Mouse (Mus musculus): ENCODE data around the gene Cdkn1c. TPM values are rescaled to one million over a fixed set of nuclear protein-coding genes. Genes with fewer than 3 reads are reported as not detected.

Cdkn1c gene
- polyA plus RNA-seq, 1 experiment from 2014 or later: 0.06 TPM

GRCm38 (mm10) chr7:143474811-143475210 lies 14.0 kb upstream of the Cdkn1c start:
- DNase-seq (ENCODE audit: low read depth, low spot score) (no peak), ATAC-seq (no peak)
- in situ Hi-C loops (cut with MboI; ENCODE audit: low pct_unique_long_range_greater_than_20kb): loop anchor here (25.0 kb wide), 1 partner anchor 488 kb away; no protein-coding TSS in a partner anchor
- no peak for TF ChIP-seq CTCF (IDR thresholded peaks at IDR 0.05)
- ChIA-PET CTCF (interaction anchor here (1.6 kb wide), 1 partner anchor 9 kb away, joined by 5 read pairs; no protein-coding TSS in a partner anchor), POLR2A (no interaction called here)
- no peaks in the 10 kb centered on the region for H3K27me3 ChIP-seq

- ATAC-seq (no peak), DNase-seq (ENCODE audit: low read depth, low spot score) (no peak)
- in situ Hi-C loops (cut with MboI; ENCODE audit: low pct_unique_long_range_greater_than_20kb): loop anchor here (25.0 kb wide), 1 partner anchor 486 kb away; no protein-coding TSS in a partner anchor
- CTCF ChIA-PET: interaction anchor here (0.9 to 1.1 kb wide), 3 partner anchors 275 to 323 kb away, joined by 3 read pairs; no protein-coding TSS in a partner anchor
- no peaks in the 10 kb centered on the region for H3K27me3 ChIP-seq
- TF ChIP-seq CTCF (IDR thresholded peaks at IDR 0.05): no peak
- POLR2A ChIA-PET: no interaction called here
These were observed 12.7 kb upstream of the Cdkn1c start, which contains the start of gene Slc22a18 for GRCm38 (mm10) chr7:143473347-143474101. Gene Slc22a18, plus strand, starts transcription at chr7:143473736.

GRCm38 (mm10) chr7:143469946-143470345 lies 9.1 kb upstream of the Cdkn1c start:
- no peaks in the 10 kb centered on the region for H3K27me3 ChIP-seq
- ChIA-PET CTCF (interaction anchor here (0.9 to 10.6 kb wide), 11 partner anchors 10 to 379 kb away, joined by 3 to 209 read pairs (median 3); no protein-coding TSS in a partner anchor), POLR2A (interaction anchor here (0.7 kb wide), 1 partner anchor 328 kb away, joined by 3 read pairs; no protein-coding TSS in a partner anchor)
- ATAC-seq: peak; percentile 48
- no peak for DNase-seq (ENCODE audit: low read depth, low spot score)
- in situ Hi-C loops (cut with MboI; ENCODE audit: low pct_unique_long_range_greater_than_20kb): loop anchor here (5.0 to 25.0 kb wide), 2 partner anchors 318 to 483 kb away; no protein-coding TSS in a partner anchor
- TF ChIP-seq CTCF (IDR thresholded peaks at IDR 0.05): peak; percentile 87

GRCm38 (mm10) chr7:143467714-143468113 lies 6.9 kb upstream of the Cdkn1c start:
- DNase-seq (ENCODE audit: low read depth, low spot score) (no peak), ATAC-seq (no peak)
- POLR2A ChIA-PET: no interaction called here
- in situ Hi-C loops (cut with MboI; ENCODE audit: low pct_unique_long_range_greater_than_20kb): loop anchor here (5.0 to 25.0 kb wide), 2 partner anchors 315 to 480 kb away; no protein-coding TSS in a partner anchor
- no peak for TF ChIP-seq CTCF (IDR thresholded peaks at IDR 0.05)
- no peaks in the 10 kb centered on the region for H3K27me3 ChIP-seq
- CTCF ChIA-PET: interaction anchor here (1.2 to 10.6 kb wide), 3 partner anchors 13 to 315 kb away, joined by 3 to 209 read pairs (median 6); no protein-coding TSS in a partner anchor

- no peak for TF ChIP-seq CTCF (IDR thresholded peaks at IDR 0.05)
- ChIA-PET POLR2A (interaction anchor here (1.2 kb wide), 1 partner anchor 312 kb away, joined by 8 read pairs; no protein-coding TSS in a partner anchor), CTCF (interaction anchor here (0.6 to 10.6 kb wide), 23 partner anchors 8 to 391 kb away, joined by 3 to 209 read pairs (median 3); partner anchors contain the start of gene Trpm5)
- in situ Hi-C loops (cut with MboI; ENCODE audit: low pct_unique_long_range_greater_than_20kb): loop anchor here (5.0 to 25.0 kb wide), 2 partner anchors 314 to 479 kb away; no protein-coding TSS in a partner anchor
- no peak for DNase-seq (ENCODE audit: low read depth, low spot score)
- ATAC-seq: no peak
- no peaks in the 10 kb centered on the region for H3K27me3 ChIP-seq
These were observed 5.3 kb upstream of the Cdkn1c start for GRCm38 (mm10) chr7:143466099-143466677.

GRCm38 (mm10) chr7:143464811-143465560 lies 4.1 kb upstream of the Cdkn1c start:
- no peaks in the 10 kb centered on the region for H3K27me3 ChIP-seq
- ChIA-PET POLR2A (no interaction called here), CTCF (interaction anchor here (1.0 to 10.6 kb wide), 3 partner anchors 16 to 312 kb away, joined by 3 to 209 read pairs (median 4); no protein-coding TSS in a partner anchor)
- in situ Hi-C loops (cut with MboI; ENCODE audit: low pct_unique_long_range_greater_than_20kb): loop anchor here (5.0 to 25.0 kb wide), 2 partner anchors 313 to 478 kb away; no protein-coding TSS in a partner anchor
- no peak for DNase-seq (ENCODE audit: low read depth, low spot score)
- ATAC-seq: no peak
- TF ChIP-seq CTCF (IDR thresholded peaks at IDR 0.05): no peak

- DNase-seq (ENCODE audit: low read depth, low spot score) (no peak), ATAC-seq (no peak)
- in situ Hi-C loops (cut with MboI; ENCODE audit: low pct_unique_long_range_greater_than_20kb): loop anchor here (25.0 kb wide), 1 partner anchor 477 kb away; no protein-coding TSS in a partner anchor
- POLR2A ChIA-PET: no interaction called here
- H3K27me3 ChIP-seq: no peaks in the 10 kb centered on the region
- no peak for TF ChIP-seq CTCF (IDR thresholded peaks at IDR 0.05)
- CTCF ChIA-PET: interaction anchor here (0.9 to 10.6 kb wide), 6 partner anchors 13 to 311 kb away, joined by 3 to 209 read pairs (median 3); no protein-coding TSS in a partner anchor
These were observed 3.1 kb upstream of the Cdkn1c start for GRCm38 (mm10) chr7:143463865-143464415.

GRCm38 (mm10) chr7:143462516-143462915 lies 1.7 kb upstream of the Cdkn1c start:
- POLR2A ChIA-PET: no interaction called here
- CTCF ChIA-PET: interaction anchor here (10.6 kb wide), 1 partner anchor 309 kb away, joined by 209 read pairs; no protein-coding TSS in a partner anchor

GRCm38 (mm10) chr7:143461920-143462319 lies 1.1 kb upstream of the Cdkn1c start:
- no peak for TF ChIP-seq CTCF (IDR thresholded peaks at IDR 0.05)
- CTCF ChIA-PET: interaction anchor here (10.6 kb wide), 1 partner anchor 309 kb away, joined by 209 read pairs; no protein-coding TSS in a partner anchor
- H3K27me3 ChIP-seq: no peaks in the 10 kb centered on the region
- ATAC-seq: no peak
- POLR2A ChIA-PET: no interaction called here
- DNase-seq (ENCODE audit: low read depth, low spot score): no peak
- in situ Hi-C loops (cut with MboI; ENCODE audit: low pct_unique_long_range_greater_than_20kb): loop anchor here (25.0 kb wide), 1 partner anchor 475 kb away; no protein-coding TSS in a partner anchor

More at GRCm38 (mm10) chr7:143462516-143462915, 1.7 kb upstream of the Cdkn1c start:
- in situ Hi-C loops (cut with MboI; ENCODE audit: low pct_unique_long_range_greater_than_20kb): loop anchor here (25.0 kb wide), 1 partner anchor 475 kb away; no protein-coding TSS in a partner anchor
- DNase-seq (ENCODE audit: low read depth, low spot score): no peak
- H3K27me3 ChIP-seq: no peaks in the 10 kb centered on the region
- TF ChIP-seq CTCF (IDR thresholded peaks at IDR 0.05): no peak
- ATAC-seq: no peak

All from Patski (cell line).